Mouse (Mus musculus) hindbrain, embryonic 15.5 days (tissue): Measurements from ENCODE around the gene Zfp93. TPM values are rescaled to one million over a fixed set of nuclear protein-coding genes. Genes with fewer than 3 reads are reported as not detected.
"Not testable (repeated sequence)": the region's sequence is repeated elsewhere in the genome, so short reads cannot be mapped to it uniquely, and the experiment has no call there.

Experiments
- ATAC-seq: fragments of 200-750 bp; cut with Nextera tagmentation; 2 replicates; pipeline ENCODE4 v1.8.0; 2017; ENCODE audit warnings: low read depth, moderate number of reproducible peaks, moderate TSS enrichment; ENCODE audit not compliant: low FRiP score
- H3K27ac ChIP-seq: fragments of 300-500 bp; sonication (generic); replicated peaks from 2 replicates; pipeline ENCODE4 v1.5.1; 2015; ENCODE audit warnings: mild to moderate bottlenecking, inconsistent platforms
- H3K27me3 ChIP-seq: fragments of 300-500 bp; sonication (generic); 2 replicates; pipeline ENCODE4 v1.6.1; 2015; ENCODE audit warnings: control low read depth, inconsistent platforms
- H3K36me3 ChIP-seq: fragments of 300-500 bp; sonication (generic); 2 replicates; pipeline ENCODE4 v1.6.1; 2015; ENCODE audit warnings: control low read depth, inconsistent platforms
- H3K4me1 ChIP-seq: fragments of 300-500 bp; sonication (generic); replicated peaks from 2 replicates; pipeline ENCODE4 v1.6.1; 2015; ENCODE audit warnings: control low read depth, inconsistent platforms
- H3K4me2 ChIP-seq: fragments of 300-500 bp; sonication (generic); 2 replicates; pipeline ENCODE4 v1.6.1; 2015; ENCODE audit warnings: moderate library complexity, mild to moderate bottlenecking, inconsistent platforms
- H3K4me3 ChIP-seq: fragments of 300-500 bp; sonication (generic); 2 replicates; pipeline ENCODE4 v1.5.1; 2015; ENCODE audit warnings: mild to moderate bottlenecking, inconsistent platforms
- H3K9ac ChIP-seq: fragments of 300-500 bp; sonication (generic); 2 replicates; pipeline ENCODE4 v1.6.1; 2015; ENCODE audit warnings: inconsistent platforms
- H3K9me3 ChIP-seq: fragments of 300-500 bp; sonication (generic); 2 replicates; pipeline ENCODE4 v1.6.1; 2016; ENCODE audit warnings: control low read depth, inconsistent platforms
- WGBS: fragments of 180-500 bp; shearing (Covaris S2); methylation state at CpG from one replicate; pipeline ENCODE4 v1.1.7; 2015; 5-methylcytosine and 5-hydroxymethylcytosine counted together
- polyA plus RNA-seq: library from polyadenylated mRNA; unstranded; fragments of >200 nt; fragmentation: Nextera tagmentation; extraction: Ambion mirVana; gene quantifications from 2 replicates; pipeline ENCODE4 v1.2.1, GENCODE M21; 2015

Gene Zfp93
- polyA plus RNA-seq, 1 experiment from 2014 or later = 6.2 TPM

- no peak for ATAC-seq
- Histone ChIP-seq H3K36me3 (peaks cover 33% of the 10 kb centered on the region), H3K9ac (no peak overlapping the region), H3K27ac (no peak overlapping the region), H3K4me2 (no peak overlapping the region), H3K4me3 (no peak overlapping the region), H3K27me3 (no peaks in the 10 kb centered on the region), H3K4me1 (peaks cover 5% of the 10 kb centered on the region), H3K9me3 (no peaks in the 10 kb centered on the region)
- 95% methylated on average over 4 of the region's 4 CpGs for WGBS
Observed at GRCm38 (mm10) chr7:24274456-24274855, 4.2 kb downstream of the Zfp93 start.

DNA sequence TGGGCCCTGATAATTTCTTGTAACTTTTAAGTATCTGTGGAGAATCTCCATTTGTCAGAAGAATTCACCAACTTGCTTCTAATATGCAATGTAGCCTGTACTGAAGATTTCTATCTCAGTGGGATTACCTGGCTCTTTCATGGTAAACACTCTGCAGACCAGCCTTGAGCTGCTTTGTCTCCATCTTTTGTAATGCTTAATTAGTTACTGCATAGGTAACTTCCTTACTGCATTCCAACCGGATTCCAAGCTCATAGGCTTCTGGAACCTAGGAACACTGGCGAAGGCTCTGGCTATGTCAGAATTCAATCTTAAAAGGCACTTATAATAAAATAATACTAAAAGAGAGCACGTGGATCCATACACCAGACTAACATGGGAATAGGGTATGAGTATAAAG lies 8.6 kb downstream of the Zfp93 start:
- not testable (repeated sequence) for H3K4me2 ChIP-seq, H3K27me3 ChIP-seq, H3K9me3 ChIP-seq, H3K4me3 ChIP-seq, H3K4me1 ChIP-seq, H3K9ac ChIP-seq, ATAC-seq, H3K27ac ChIP-seq
- 83% methylated on average over 3 of the region's 3 CpGs for WGBS
- H3K36me3 ChIP-seq = peaks cover 27% of the 10 kb centered on the region

GRCm38 (mm10) chr7:24280031-24280857 lies 10.0 kb downstream of the Zfp93 start:
- 61% methylated on average over 10 of the region's 10 CpGs for WGBS
- peaks cover 12% of the 10 kb centered on the region for H3K36me3 ChIP-seq

DNA sequence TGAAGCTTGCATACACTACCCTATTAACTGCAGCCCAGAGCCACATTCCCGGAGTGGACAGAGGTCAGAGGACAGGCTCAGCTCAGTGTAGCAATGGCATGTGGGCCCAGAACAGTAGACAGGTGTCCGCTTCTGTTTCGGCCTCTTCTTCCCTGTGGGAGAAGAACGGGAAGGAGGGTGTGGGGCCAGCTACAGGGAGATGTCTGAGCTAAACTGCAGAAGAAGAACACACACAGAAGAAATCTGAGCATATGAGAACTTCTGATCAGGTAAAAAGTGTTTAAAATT lies 10.6 kb downstream of the Zfp93 start:
- Histone ChIP-seq H3K36me3 (peaks cover 7% of the 10 kb centered on the region; the same call in 1 of the 2 replicates), H3K27ac (no peak overlapping the region), H3K9me3 (no peaks in the 10 kb centered on the region), H3K4me3 (no peak overlapping the region), H3K4me2 (no peak overlapping the region), H3K27me3 (no peaks in the 10 kb centered on the region), H3K4me1 (no peaks in the 10 kb centered on the region), H3K9ac (no peak overlapping the region)
- ATAC-seq = no peak
- WGBS = 57% methylated on average over 4 of the region's 4 CpGs

More at GRCm38 (mm10) chr7:24280031-24280857, 10.0 kb downstream of the Zfp93 start:
- no peak overlapping the region for H3K9ac ChIP-seq
- no peak for ATAC-seq
- H3K4me1 ChIP-seq = no peaks in the 10 kb centered on the region
- no peaks in the 10 kb centered on the region for H3K27me3 ChIP-seq
- no peak overlapping the region for H3K4me2 ChIP-seq
- H3K27ac ChIP-seq = no peak overlapping the region
- no peaks in the 10 kb centered on the region for H3K9me3 ChIP-seq
- no peak overlapping the region for H3K4me3 ChIP-seq

GRCm38 (mm10) chr7:24286090-24286489 lies 15.9 kb downstream of the Zfp93 start:
- 51% methylated on average over 4 of the region's 4 CpGs for WGBS
- no peaks in the 10 kb centered on the region for H3K4me1 ChIP-seq
- no peak for ATAC-seq
- H3K27me3 ChIP-seq = no peaks in the 10 kb centered on the region
- peaks cover 36% of the 10 kb centered on the region for H3K36me3 ChIP-seq
- H3K9me3 ChIP-seq = no peaks in the 10 kb centered on the region
- H3K4me2 ChIP-seq = no peak overlapping the region
- H3K27ac ChIP-seq = no peak overlapping the region
- H3K9ac ChIP-seq = no peak overlapping the region
- no peak overlapping the region for H3K4me3 ChIP-seq

DNA sequence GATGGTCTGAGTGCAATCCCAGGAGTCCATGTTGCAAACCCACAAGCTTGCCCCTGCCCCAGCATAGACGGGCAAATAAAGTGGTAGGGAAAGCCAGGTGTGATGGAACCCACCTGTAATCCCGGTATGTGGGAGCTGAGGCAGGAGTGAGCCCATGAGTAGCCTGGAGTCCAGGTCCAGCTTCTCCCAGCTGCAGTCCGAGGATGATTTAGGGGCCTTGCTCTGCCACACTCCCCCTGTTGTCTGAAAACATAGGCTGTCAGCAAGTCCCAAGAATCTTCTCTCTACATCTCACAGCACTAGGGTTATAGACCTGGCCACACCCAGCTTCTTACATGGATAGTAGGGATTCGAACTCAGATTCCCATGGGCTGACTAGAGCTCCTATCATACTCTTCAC lies 16.7 kb downstream of the Zfp93 start:
- peaks cover 45% of the 10 kb centered on the region for H3K36me3 ChIP-seq
- H3K9me3 ChIP-seq = no peaks in the 10 kb centered on the region
- WGBS = 81% methylated on average over 4 of the region's 4 CpGs
- H3K27me3 ChIP-seq = no peaks in the 10 kb centered on the region
- H3K4me3 ChIP-seq = no peak overlapping the region
- H3K9ac ChIP-seq = no peak overlapping the region
- ATAC-seq = no peak
- no peak overlapping the region for H3K4me2 ChIP-seq
- no peaks in the 10 kb centered on the region for H3K4me1 ChIP-seq
- no peak overlapping the region for H3K27ac ChIP-seq

- ATAC-seq = no peak
- H3K9me3 ChIP-seq = no peaks in the 10 kb centered on the region
- no peak overlapping the region for H3K4me2 ChIP-seq
- 87% methylated on average over 5 of the region's 5 CpGs for WGBS
- H3K4me1 ChIP-seq = no peaks in the 10 kb centered on the region
- no peak overlapping the region for H3K9ac ChIP-seq
- no peaks in the 10 kb centered on the region for H3K27me3 ChIP-seq
- H3K4me3 ChIP-seq = no peak overlapping the region
- peaks cover 52% of the 10 kb centered on the region for H3K36me3 ChIP-seq
- H3K27ac ChIP-seq = no peak overlapping the region
Observed at GRCm38 (mm10) chr7:24287670-24288069, 17.4 kb downstream of the Zfp93 start.

- no peak for ATAC-seq
- WGBS = 91% methylated on average over 6 of the region's 6 CpGs
- Histone ChIP-seq H3K36me3 (peaks cover 59% of the 10 kb centered on the region), H3K27ac (no peak overlapping the region), H3K27me3 (no peaks in the 10 kb centered on the region), H3K9me3 (no peaks in the 10 kb centered on the region), H3K9ac (no peak overlapping the region), H3K4me3 (no peak overlapping the region), H3K4me2 (no peak overlapping the region), H3K4me1 (no peaks in the 10 kb centered on the region)
Observed at GRCm38 (mm10) chr7:24288512-24288911, 18.3 kb downstream of the Zfp93 start.

GRCm38 (mm10) chr7:24290106-24290693 lies 20.0 kb downstream of the Zfp93 start:
- Histone ChIP-seq H3K36me3 (peaks cover 76% of the 10 kb centered on the region), H3K4me2 (no peak overlapping the region), H3K9ac (no peak overlapping the region), H3K4me1 (no peaks in the 10 kb centered on the region), H3K27ac (no peak overlapping the region), H3K9me3 (no peaks in the 10 kb centered on the region), H3K4me3 (no peak overlapping the region), H3K27me3 (no peaks in the 10 kb centered on the region)
- WGBS = 97% methylated on average over 4 of the region's 4 CpGs
- ATAC-seq = no peak

DNA sequence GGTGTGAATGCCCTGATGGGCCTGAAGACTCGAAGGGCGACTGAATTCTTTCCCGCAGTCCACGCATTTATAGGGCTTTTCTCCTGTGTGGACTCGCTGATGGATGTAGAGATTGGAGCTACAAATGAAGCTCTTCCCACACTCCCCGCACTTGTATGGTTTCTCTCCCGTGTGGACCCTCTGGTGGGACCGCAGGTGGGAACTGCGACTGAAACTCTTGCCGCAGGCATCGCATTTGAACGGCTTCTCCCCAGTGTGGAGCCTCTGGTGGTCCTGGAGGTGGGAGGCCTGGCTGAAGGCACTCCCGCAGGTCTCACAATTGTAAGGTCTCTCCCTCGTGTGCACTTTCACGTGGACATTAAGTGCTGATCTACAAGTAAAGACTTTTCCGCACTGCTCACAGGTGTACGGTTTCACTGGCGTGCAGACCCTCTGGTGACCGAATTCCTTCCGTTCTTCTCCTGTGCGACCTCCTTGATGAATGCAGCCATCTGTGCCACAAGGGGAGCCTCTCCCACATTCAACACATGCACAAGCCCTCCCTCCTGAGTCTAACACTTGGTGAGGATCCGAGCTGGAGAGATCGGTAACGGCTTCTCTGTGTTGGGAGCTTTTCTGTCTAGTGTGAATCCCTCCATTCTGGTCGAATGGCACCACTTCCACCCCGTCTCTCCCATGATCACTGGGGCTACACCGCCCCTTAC lies 21.3 kb downstream of the Zfp93 start:
- no peak for ATAC-seq
- Histone ChIP-seq H3K9ac (no peak overlapping the region), H3K27ac (no peak overlapping the region), H3K36me3 (peaks cover 89% of the 10 kb centered on the region), H3K27me3 (no peaks in the 10 kb centered on the region), H3K9me3 (no peaks in the 10 kb centered on the region), H3K4me3 (no peak overlapping the region), H3K4me1 (no peaks in the 10 kb centered on the region), H3K4me2 (no peak overlapping the region)
- WGBS = 92% methylated on average over 27 of the region's 27 CpGs

DNA sequence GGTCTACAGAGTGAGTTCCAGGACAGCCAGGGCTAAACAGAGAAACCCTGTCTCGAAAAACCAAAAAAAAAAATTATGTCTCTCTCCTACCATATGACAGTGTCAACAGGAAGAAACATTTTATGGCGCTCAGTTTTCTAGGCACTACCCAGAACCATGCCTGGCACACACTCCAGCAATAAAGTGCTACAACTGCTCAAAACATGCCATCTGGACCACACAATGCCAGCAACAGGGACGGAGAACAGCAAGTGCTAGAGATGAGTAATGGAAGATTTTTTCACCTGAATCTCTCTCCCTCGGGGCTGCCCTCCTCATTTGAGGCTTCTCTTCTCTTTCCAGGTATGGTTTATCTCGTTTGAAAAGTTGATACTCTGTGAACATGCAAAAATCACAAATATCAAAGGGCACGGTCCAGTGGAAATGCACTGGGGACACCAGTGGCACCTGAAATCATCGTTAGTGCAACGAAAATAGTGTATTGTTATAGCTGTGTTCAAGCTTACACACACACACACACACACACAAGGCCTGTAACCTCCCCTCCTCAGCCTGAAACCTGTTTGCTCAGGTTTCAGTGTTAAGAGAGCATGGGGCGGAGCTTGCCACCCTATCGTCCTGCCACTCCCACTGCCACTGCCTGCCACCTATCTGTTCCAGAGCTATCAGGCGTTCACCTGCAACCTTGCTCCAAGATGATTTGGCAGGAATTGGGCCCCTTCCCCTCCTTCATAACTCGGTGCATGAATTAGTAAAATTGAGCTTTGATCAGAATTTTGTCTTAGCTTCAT lies 23.0 kb downstream of the Zfp93 start:
- Histone ChIP-seq H3K27ac (no peak overlapping the region), H3K27me3 (no peaks in the 10 kb centered on the region), H3K4me1 (peaks cover 10% of the 10 kb centered on the region), H3K9ac (no peak overlapping the region), H3K4me3 (no peak overlapping the region), H3K4me2 (no peak overlapping the region), H3K36me3 (peaks cover 75% of the 10 kb centered on the region), H3K9me3 (no peaks in the 10 kb centered on the region)
- ATAC-seq = no peak
- WGBS = 93% methylated on average over 12 of the region's 12 CpGs

DNA sequence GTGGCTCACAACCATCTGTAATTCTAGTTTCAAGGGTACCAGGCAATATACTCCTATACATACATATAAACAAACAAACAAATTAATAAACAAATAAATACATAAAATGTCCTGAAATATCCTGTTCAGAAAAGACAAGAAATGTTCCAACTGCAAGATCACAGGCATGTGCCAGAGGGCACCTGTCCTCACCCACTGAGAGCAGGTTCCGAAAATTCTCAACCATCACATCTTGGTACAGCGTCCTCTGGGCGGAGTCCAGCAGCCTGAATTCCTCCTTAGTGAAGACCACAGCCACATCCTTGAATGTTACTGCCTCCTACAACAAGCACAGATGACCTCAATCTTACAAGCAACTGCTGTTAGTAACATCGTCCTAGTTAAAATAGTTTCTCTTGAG lies 24.5 kb downstream of the Zfp93 start:
- H3K27me3 ChIP-seq = no peaks in the 10 kb centered on the region
- no peak overlapping the region for H3K27ac ChIP-seq
- peaks cover 66% of the 10 kb centered on the region for H3K36me3 ChIP-seq
- no peak for ATAC-seq
- H3K4me1 ChIP-seq = peaks cover 13% of the 10 kb centered on the region
- over 99% methylated on average over 4 of the region's 4 CpGs for WGBS
- H3K9me3 ChIP-seq = no peaks in the 10 kb centered on the region
- no peak overlapping the region for H3K4me3 ChIP-seq
- H3K4me2 ChIP-seq = no peak overlapping the region
- no peak overlapping the region for H3K9ac ChIP-seq
